In genomic region chr3:146337429-146337828, GRCm38 (mm10) we compare ENCODE assay signal across 10 mouse cellular contexts.
A peak's percentile ranks its signal among the peaks of the same experiment; 100 is the strongest.
DNase-seq lines count a peak whose midpoint lies in the region; ATAC-seq and TF ChIP-seq lines count a peak whose summit lies in the region.
"Had no signal": no experiment of that assay in that cellular context is flagged by ENCODE, and none has a peak within 500 bp of the region (broad histone marks: within the 10 kb centered on the region; RNA-seq: fewer than 3 reads in every experiment).

No protein-coding gene starts in this region.

- peak overlapping the region in 1 of 2 experiments; percentile 17; a peak in 2 of 4 replicates for H3K4me3 ChIP-seq in heart, embryonic 14.5 days (ENCODE audit: control insufficient read depth in 1 of 2, insufficient read depth in 1 of 2, low read depth in 1 of 2, low read length in 2 of 2)
- H3K4me3 ChIP-seq in lung, postnatal 0 days (ENCODE audit: low read depth, low read length): no peak overlapping the region
- H3K4me3 ChIP-seq in hindbrain, postnatal 0 days (ENCODE audit: low read length): no peak overlapping the region
- H3K4me3 ChIP-seq in stomach, embryonic 15.5 days (replicated peaks): no peak overlapping the region

- TF ChIP-seq EP300 in lung, postnatal 0 days (IDR thresholded peaks at IDR 0.05): no peak

- H3K9ac ChIP-seq in heart, embryonic 14.5 days (ENCODE audit: low read length): 0 out of 2 replicates have a peak overlapping the region, but pooled peaks have one; percentile 39
- no peak overlapping the region for H3K9ac ChIP-seq in lung, postnatal 0 days (replicated peaks; ENCODE audit: low read depth)
- H3K9ac ChIP-seq in hindbrain, postnatal 0 days (replicated peaks; ENCODE audit: low read length): peak overlapping the region; percentile 46; the same call in 1 of the 2 replicates
- no peak overlapping the region for H3K9ac ChIP-seq in stomach, embryonic 15.5 days
- H3K9ac ChIP-seq: limb, embryonic 15.5 days had no signal

- 51% methylated on average over 3 of the region's 3 CpGs for WGBS in heart, embryonic 14.5 days
- 42% methylated on average over 3 of the region's 3 CpGs for WGBS in lung, postnatal 0 days
- 35% methylated on average over 3 of the region's 3 CpGs for WGBS in hindbrain, postnatal 0 days
- 51% methylated on average over 3 of the region's 3 CpGs for WGBS in stomach, embryonic 15.5 days

- H3K9me3 ChIP-seq in heart, embryonic 14.5 days (ENCODE audit: control insufficient read depth, low read length): no peaks in the 10 kb centered on the region
- H3K9me3 ChIP-seq in lung, postnatal 0 days (ENCODE audit: low read length): no peaks in the 10 kb centered on the region
- H3K9me3 ChIP-seq in hindbrain, postnatal 0 days (ENCODE audit: low read length): no peaks in the 10 kb centered on the region
- no peaks in the 10 kb centered on the region for H3K9me3 ChIP-seq in stomach, embryonic 15.5 days
- H3K9me3 ChIP-seq: limb, embryonic 15.5 days had no signal

- H3K4me2 ChIP-seq in heart, embryonic 14.5 days (ENCODE audit: low read length): peak overlapping the region; percentile 51
- H3K4me2 ChIP-seq in lung, postnatal 0 days (replicated peaks; ENCODE audit: low read depth, low read length): peak overlapping the region; percentile 38; the same call in 1 of the 2 replicates
- H3K4me2 ChIP-seq in hindbrain, postnatal 0 days (ENCODE audit: low read depth, low read length): peak overlapping the region; percentile 42
- peak overlapping the region; percentile 43 for H3K4me2 ChIP-seq in stomach, embryonic 15.5 days

- H3K27me3 ChIP-seq in heart, embryonic 14.5 days (ENCODE audit: control insufficient read depth, insufficient read depth, low read length): no peaks in the 10 kb centered on the region
- no peaks in the 10 kb centered on the region for H3K27me3 ChIP-seq in lung, postnatal 0 days (replicated peaks; ENCODE audit: insufficient read depth, low read length)
- no peaks in the 10 kb centered on the region for H3K27me3 ChIP-seq in hindbrain, postnatal 0 days (ENCODE audit: insufficient read depth, low read length)
- H3K27me3 ChIP-seq in stomach, embryonic 15.5 days (replicated peaks): no peaks in the 10 kb centered on the region
- H3K27me3 ChIP-seq: limb, embryonic 15.5 days had no signal

- peak overlapping the region in 1 of 2 experiments; percentile 20; a peak in 2 of 4 replicates for H3K27ac ChIP-seq in heart, embryonic 14.5 days (replicated peaks in 1 of 2; ENCODE audit: control insufficient read depth in 1 of 2, insufficient read depth in 1 of 2, low read depth in 2 of 2, low read length in 2 of 2)
- no peak overlapping the region for H3K27ac ChIP-seq in lung, postnatal 0 days (ENCODE audit: low read length)
- peak overlapping the region; percentile 67 for H3K27ac ChIP-seq in hindbrain, postnatal 0 days
- no peak overlapping the region for H3K27ac ChIP-seq in stomach, embryonic 15.5 days
- H3K27ac ChIP-seq: limb, embryonic 15.5 days had no signal

- TF ChIP-seq CTCF in lung, postnatal 0 days (IDR thresholded peaks at IDR 0.05): no peak
- TF ChIP-seq CTCF in hindbrain, postnatal 0 days (IDR thresholded peaks at IDR 0.05; ENCODE audit: low read depth): no peak

- peaks cover 9 to 14% of the 10 kb centered on the region in 2 experiments; a peak in 2 of 4 replicates for H3K4me1 ChIP-seq in heart, embryonic 14.5 days (ENCODE audit: control insufficient read depth in 2 of 2, insufficient read depth in 2 of 2, low read length in 2 of 2)
- H3K4me1 ChIP-seq in lung, postnatal 0 days (ENCODE audit: insufficient read depth, low read depth, low read length): no peaks in the 10 kb centered on the region
- peaks cover 18% of the 10 kb centered on the region for H3K4me1 ChIP-seq in hindbrain, postnatal 0 days (ENCODE audit: insufficient read depth, low read length)
- H3K4me1 ChIP-seq in stomach, embryonic 15.5 days: 0 out of 2 replicates have a peak, but pooled peaks cover 3% of the 10 kb centered on the region

- DNase-seq in heart, adult 18-20 months: no peak
- DNase-seq in lung, postnatal 0 days (ENCODE audit: low spot score): no peak
- no peak for DNase-seq in lung, postnatal 25 days (ENCODE audit: low spot score)
- DNase-seq in hindbrain, postnatal 0 days (ENCODE audit: low spot score): peak; percentile 32
- no peak for DNase-seq in cerebellum, postnatal 4 days (ENCODE audit: low spot score in 2 of 2)
- no peak for DNase-seq in layer of hippocampus, adult 18-20 months (ENCODE audit: low spot score in 2 of 2)
- DNase-seq: cerebellum, adult 9-11 months had no signal

- no peak for ATAC-seq in heart, embryonic 14.5 days (ENCODE audit: insufficient number of reproducible peaks, insufficient read depth, low FRiP score, low read depth)
- ATAC-seq in lung, postnatal 0 days: 0 out of 2 replicates have a peak, but pooled peaks have one; percentile 25
- ATAC-seq in hindbrain, postnatal 0 days: no peak
- ATAC-seq in stomach, embryonic 15.5 days (ENCODE audit: insufficient read depth, low FRiP score, low read depth): no peak

- no peaks in the 10 kb centered on the region for H3K36me3 ChIP-seq in heart, embryonic 14.5 days (ENCODE audit: control insufficient read depth, insufficient read depth, low read length)
- H3K36me3 ChIP-seq in lung, postnatal 0 days (ENCODE audit: insufficient read depth, low read length): no peaks in the 10 kb centered on the region
- H3K36me3 ChIP-seq in hindbrain, postnatal 0 days (ENCODE audit: insufficient read depth, low read length): no peaks in the 10 kb centered on the region
- no peaks in the 10 kb centered on the region for H3K36me3 ChIP-seq in stomach, embryonic 15.5 days
- H3K36me3 ChIP-seq: limb, embryonic 15.5 days had no signal

Comparison
In these comparisons a context has a peak if more than half of its experiments do, and no peak if none do; other contexts are left out.
1. H3K9ac ChIP-seq: peak in heart, embryonic 14.5 days (single experiment) and hindbrain, postnatal 0 days (single experiment); none in lung, postnatal 0 days (single experiment) and stomach, embryonic 15.5 days (single experiment).
2. Peak in every context shown above with its lines, with median percentiles within 50 percentile points of each other: H3K4me2 ChIP-seq.